Mouse (Mus musculus): ENCODE data around the gene Mogs. TPM values are rescaled to one million over a fixed set of nuclear protein-coding genes. Genes with fewer than 3 reads are reported as not detected.
A peak's percentile ranks its signal among the peaks of the same experiment; 100 is the strongest.

Mogs gene
- polyA plus RNA-seq, 1 experiment from 2014 or later, result 21.6 TPM

DNA sequence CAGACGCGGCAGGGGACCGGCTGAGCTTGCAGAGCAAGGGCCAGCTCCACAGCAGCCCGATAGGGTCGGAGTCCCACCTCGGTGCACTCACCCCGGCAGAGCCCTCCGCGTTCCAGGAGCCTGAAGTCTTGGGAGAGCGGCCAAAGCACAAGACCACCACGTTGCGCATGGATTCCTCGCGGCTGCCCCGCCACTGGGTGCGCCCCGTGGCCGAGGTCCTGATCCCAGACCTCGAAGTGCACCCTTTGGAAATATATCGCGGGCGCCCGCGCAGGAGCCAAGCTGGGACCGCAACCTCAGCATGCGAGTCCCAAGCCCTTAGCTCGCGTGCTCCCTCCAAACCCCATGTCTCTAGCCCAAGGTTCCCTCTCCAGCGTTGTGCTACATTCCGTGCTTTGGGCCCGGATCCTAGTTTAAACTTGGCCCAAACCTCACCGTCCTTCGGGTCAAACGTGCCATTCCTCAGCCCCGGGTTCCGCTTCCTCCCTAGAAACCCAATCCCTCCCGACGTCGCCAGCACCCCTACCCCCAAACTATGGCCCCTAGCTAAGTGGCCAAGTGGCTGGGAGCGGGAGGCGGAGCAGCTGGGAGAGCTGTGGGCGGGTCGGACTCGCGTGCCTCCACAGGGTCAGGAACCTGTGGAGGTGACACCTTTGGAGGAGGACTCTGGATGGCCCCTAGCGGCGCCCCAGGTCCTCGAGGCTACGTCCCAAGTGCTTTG lies 46.8 kb downstream of the Mogs start:
- Histone ChIP-seq H3K27ac (ENCODE audit: low read length) (no peak overlapping the region), H3K9ac (replicated peaks; ENCODE audit: low read depth) (0 out of 2 replicates have a peak overlapping the region, but pooled peaks have one; percentile 10), H3K4me1 (ENCODE audit: insufficient read depth, low read depth, low read length) (peaks cover 11% of the 10 kb centered on the region; the same call in 1 of the 2 replicates), H3K9me3 (ENCODE audit: low read length) (no peaks in the 10 kb centered on the region), H3K27me3 (replicated peaks; ENCODE audit: insufficient read depth, low read length) (0 out of 2 replicates have a peak, but pooled peaks cover 6% of the 10 kb centered on the region), H3K4me3 (ENCODE audit: low read depth, low read length) (peak overlapping the region; percentile 34), H3K4me2 (replicated peaks; ENCODE audit: low read depth, low read length) (peak overlapping the region; percentile 65), H3K36me3 (ENCODE audit: insufficient read depth, low read length) (no peaks in the 10 kb centered on the region)
- TF ChIP-seq CTCF (IDR thresholded peaks at IDR 0.05) (no peak), EP300 (IDR thresholded peaks at IDR 0.05) (no peak)
- 1% methylated on average over 49 of the region's 49 CpGs for WGBS
- DNase-seq (ENCODE audit: low spot score) (peak; percentile 54), ATAC-seq (0 out of 2 replicates have a peak, but pooled peaks have one; percentile 11)

DNA sequence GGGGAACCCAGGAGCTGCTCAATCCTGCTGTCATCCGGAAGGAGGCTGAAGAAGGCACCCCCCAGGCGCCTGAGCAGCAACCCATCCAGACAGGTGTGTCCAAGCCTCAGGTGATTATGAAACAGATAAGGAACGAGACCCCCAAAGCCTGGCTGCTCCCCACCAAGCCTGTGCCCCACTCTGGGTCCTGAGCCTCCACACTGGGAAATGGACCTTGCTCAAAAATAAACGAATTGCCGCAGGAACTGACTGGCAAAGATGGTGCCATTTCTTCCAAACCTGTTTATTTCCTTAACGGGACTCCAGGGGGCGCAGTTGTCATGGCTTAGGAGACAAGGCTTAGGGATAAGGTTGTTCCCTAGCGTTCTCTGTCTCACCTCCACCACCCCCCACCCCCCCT lies 47.4 kb downstream of the Mogs start:
- H3K9me3 ChIP-seq (ENCODE audit: low read length), result no peaks in the 10 kb centered on the region
- ATAC-seq, result no peak
- 2% methylated on average over 8 of the region's 8 CpGs for WGBS
- peaks cover 12% of the 10 kb centered on the region; the same call in 1 of the 2 replicates for H3K4me1 ChIP-seq (ENCODE audit: insufficient read depth, low read depth, low read length)
- no peak overlapping the region for H3K9ac ChIP-seq (replicated peaks; ENCODE audit: low read depth)
- 0 out of 2 replicates have a peak, but pooled peaks cover 6% of the 10 kb centered on the region for H3K27me3 ChIP-seq (replicated peaks; ENCODE audit: insufficient read depth, low read length)
- peak; percentile 77 for DNase-seq (ENCODE audit: low spot score)
- H3K27ac ChIP-seq (ENCODE audit: low read length), result no peak overlapping the region
- TF ChIP-seq CTCF (IDR thresholded peaks at IDR 0.05) (peak; percentile 86), EP300 (IDR thresholded peaks at IDR 0.05) (no peak)
- peak overlapping the region; percentile 34 for H3K4me3 ChIP-seq (ENCODE audit: low read depth, low read length)
- H3K36me3 ChIP-seq (ENCODE audit: insufficient read depth, low read length), result no peaks in the 10 kb centered on the region
- peak overlapping the region; percentile 65 for H3K4me2 ChIP-seq (replicated peaks; ENCODE audit: low read depth, low read length)

DNA sequence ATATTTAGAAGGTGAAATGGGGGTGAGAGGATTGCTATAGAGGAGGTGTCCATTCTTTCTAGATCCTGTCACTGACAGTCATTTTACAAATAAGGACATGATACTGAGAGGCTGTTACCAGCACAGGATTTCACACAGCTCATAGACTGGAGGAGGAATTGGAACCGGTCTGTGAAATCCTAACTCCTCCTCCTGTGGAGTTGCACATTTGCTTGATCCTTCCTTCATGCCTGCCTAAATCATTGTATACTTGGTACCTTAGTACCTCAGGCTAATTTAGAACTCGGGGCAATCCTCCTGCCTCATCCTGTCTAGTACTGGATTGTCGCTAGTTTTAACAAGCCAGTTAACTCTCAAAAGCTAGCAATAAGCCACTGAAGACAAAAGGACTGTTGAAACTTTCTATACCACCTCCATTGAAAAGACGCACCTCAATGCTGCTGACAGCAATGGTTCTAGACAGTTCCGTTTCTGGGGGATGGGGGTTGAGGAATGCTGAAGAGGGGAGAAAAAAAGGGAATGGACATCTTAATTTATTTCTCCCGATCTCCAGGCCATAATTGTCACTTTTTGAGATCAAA lies 49.8 kb downstream of the Mogs start:
- ATAC-seq (peak; percentile 18), DNase-seq (ENCODE audit: low spot score) (peak; percentile 74)
- WGBS, result 3% methylated on average over 6 of the region's 6 CpGs
- no peaks in the 10 kb centered on the region for H3K36me3 ChIP-seq (ENCODE audit: insufficient read depth, low read length)
- peak overlapping the region; percentile 73 for H3K4me2 ChIP-seq (replicated peaks; ENCODE audit: low read depth, low read length)
- H3K9ac ChIP-seq (replicated peaks; ENCODE audit: low read depth), result peak overlapping the region; percentile 88
- H3K4me3 ChIP-seq (ENCODE audit: low read depth, low read length), result peak overlapping the region; percentile 80
- no peaks in the 10 kb centered on the region for H3K9me3 ChIP-seq (ENCODE audit: low read length)
- no peak for TF ChIP-seq EP300 (IDR thresholded peaks at IDR 0.05)
- no peak for TF ChIP-seq CTCF (IDR thresholded peaks at IDR 0.05)
- peaks cover 12% of the 10 kb centered on the region; the same call in 1 of the 2 replicates for H3K4me1 ChIP-seq (ENCODE audit: insufficient read depth, low read depth, low read length)
- peak overlapping the region; percentile 66 for H3K27ac ChIP-seq (ENCODE audit: low read length)
- 0 out of 2 replicates have a peak, but pooled peaks cover 6% of the 10 kb centered on the region for H3K27me3 ChIP-seq (replicated peaks; ENCODE audit: insufficient read depth, low read length)

DNA sequence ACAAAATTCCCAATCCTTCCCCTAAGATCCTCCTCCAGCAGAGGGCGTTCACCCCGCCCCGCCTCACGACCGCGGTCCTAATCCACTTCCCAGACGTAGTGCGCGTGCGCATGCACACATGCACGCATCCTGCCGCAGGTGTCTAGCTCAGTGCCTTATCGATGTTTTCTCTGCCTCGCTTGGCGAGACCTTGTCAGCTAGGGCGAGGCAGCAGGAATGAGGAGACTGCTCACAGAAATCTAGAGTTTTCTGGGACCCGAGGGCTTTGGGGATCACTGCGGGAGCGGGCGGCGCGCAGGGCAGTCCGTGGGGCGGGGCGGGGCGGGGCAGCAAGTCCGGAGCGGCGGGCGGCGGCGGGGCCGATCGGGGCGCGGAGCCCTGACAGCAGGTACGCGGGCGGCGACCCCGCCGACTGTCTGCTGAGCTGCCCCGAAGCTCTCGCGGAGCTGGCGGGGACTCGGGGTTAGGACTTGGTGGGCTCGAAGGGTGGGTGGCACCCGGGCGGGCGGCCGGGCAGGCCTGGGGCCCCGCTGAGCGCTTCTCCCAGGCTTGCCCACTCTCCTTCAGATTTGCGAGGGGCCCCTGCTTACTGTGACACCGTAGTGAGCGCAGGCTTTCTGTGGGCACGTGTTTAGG lies 50.4 kb downstream of the Mogs start, which contains the start of gene Dctn1:
TSS of gene Dctn1 (plus strand) at position 314 of the 636 bp plus-strand sequence.
- under 1% methylated on average over 58 of the region's 58 CpGs for WGBS
- Histone ChIP-seq H3K4me2 (replicated peaks; ENCODE audit: low read depth, low read length) (peak within 1 kb of the TSS; percentile 73), H3K27me3 (replicated peaks; ENCODE audit: insufficient read depth, low read length) (0 out of 2 replicates have a peak, but pooled peaks cover 6% of the 10 kb centered on the region), H3K4me3 (ENCODE audit: low read depth, low read length) (peak within 1 kb of the TSS; percentile 80), H3K4me1 (ENCODE audit: insufficient read depth, low read depth, low read length) (peaks cover 12% of the 10 kb centered on the region; the same call in 1 of the 2 replicates), H3K36me3 (ENCODE audit: insufficient read depth, low read length) (no peaks in the 10 kb centered on the region), H3K9ac (replicated peaks; ENCODE audit: low read depth) (peak within 1 kb of the TSS; percentile 88), H3K9me3 (ENCODE audit: low read length) (no peaks in the 10 kb centered on the region), H3K27ac (ENCODE audit: low read length) (peak within 1 kb of the TSS; percentile 66)
- ATAC-seq (peak; percentile 83), DNase-seq (ENCODE audit: low spot score) (peak; percentile 98)
- TF ChIP-seq EP300 (IDR thresholded peaks at IDR 0.05), result no peak
- TF ChIP-seq CTCF (IDR thresholded peaks at IDR 0.05), result peak; percentile 90

DNA sequence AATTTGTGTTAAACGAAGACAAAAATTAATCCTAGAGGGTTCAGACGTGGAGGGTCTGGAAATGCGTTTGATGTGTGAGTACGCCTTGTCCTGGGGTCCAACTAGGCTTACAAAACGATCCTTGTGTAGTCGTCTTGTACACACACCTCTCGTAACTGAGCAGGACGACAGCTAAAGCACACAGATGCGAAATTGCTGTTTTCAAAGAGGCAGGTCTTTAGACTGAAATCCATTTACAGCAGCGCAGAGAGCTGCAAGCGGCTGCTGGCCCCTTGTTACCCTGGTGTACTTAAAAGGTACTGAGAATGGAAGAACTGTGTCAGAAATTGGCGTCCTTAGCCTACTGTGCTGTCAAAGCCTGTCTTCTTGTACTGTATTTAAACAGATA lies 50.9 kb downstream of the Mogs start:
- TF ChIP-seq CTCF (IDR thresholded peaks at IDR 0.05) (peak; percentile 32), EP300 (IDR thresholded peaks at IDR 0.05) (no peak)
- DNase-seq (ENCODE audit: low spot score), result peak; percentile 54

More for the DNA sequence above, 50.9 kb downstream of the Mogs start:
- peak; percentile 13 for ATAC-seq
- Histone ChIP-seq H3K4me1 (ENCODE audit: insufficient read depth, low read depth, low read length) (peaks cover 12% of the 10 kb centered on the region; the same call in 1 of the 2 replicates), H3K9ac (replicated peaks; ENCODE audit: low read depth) (peak overlapping the region; percentile 88), H3K9me3 (ENCODE audit: low read length) (no peaks in the 10 kb centered on the region), H3K4me3 (ENCODE audit: low read depth, low read length) (peak overlapping the region; percentile 80), H3K27me3 (replicated peaks; ENCODE audit: insufficient read depth, low read length) (0 out of 2 replicates have a peak, but pooled peaks cover 5% of the 10 kb centered on the region), H3K36me3 (ENCODE audit: insufficient read depth, low read length) (no peaks in the 10 kb centered on the region), H3K4me2 (replicated peaks; ENCODE audit: low read depth, low read length) (peak overlapping the region; percentile 73), H3K27ac (ENCODE audit: low read length) (peak overlapping the region; percentile 66)
- WGBS, result 1% methylated on average over 12 of the region's 12 CpGs

MicroRNAs encoded within 50 kb of the gene (microRNA counts, 519-probe panel; counts per million panel counts)
- not detected for microRNA mmu-miR-3470a+mmu-miR-3470b

Small RNAs within 50 kb of the gene (microRNA-seq; reads per million reads assigned to microRNA genes)
- not detected for gene Mir3470a

Other genes starting within 250 kb of the Mogs start
- gene Sema4f, start 175.7 kb upstream of the Mogs start, polyA plus RNA-seq (2015; fragmentation: Nextera tagmentation; extraction: Ambion mirVana), result 8.8 and 14.3 TPM in 2 replicates
- 1.8 and 2.5 TPM in 2 replicates for gene M1ap, start 168.6 kb upstream of the Mogs start, polyA plus RNA-seq (2015; fragmentation: Nextera tagmentation; extraction: Ambion mirVana)
- 22.8 and 23.3 TPM in 2 replicates for gene Dok1, start 82.0 kb upstream of the Mogs start, polyA plus RNA-seq (2015; fragmentation: Nextera tagmentation; extraction: Ambion mirVana)
- 10.1 and 11.4 TPM in 2 replicates for gene Loxl3, start 81.3 kb upstream of the Mogs start, polyA plus RNA-seq (2015; fragmentation: Nextera tagmentation; extraction: Ambion mirVana)
- gene Aup1, start 61.0 kb upstream of the Mogs start, polyA plus RNA-seq (2015; fragmentation: Nextera tagmentation; extraction: Ambion mirVana), result 201 and 205 TPM in 2 replicates
- gene Htra2, start 60.2 kb upstream of the Mogs start, polyA plus RNA-seq (2015; fragmentation: Nextera tagmentation; extraction: Ambion mirVana), result 50.5 and 55.5 TPM in 2 replicates
- gene Dqx1, start 57.7 kb upstream of the Mogs start, polyA plus RNA-seq (2015; fragmentation: Nextera tagmentation; extraction: Ambion mirVana), result 1.9 and 2.4 TPM in 2 replicates
- not detected in 2 replicates for gene Tlx2, start 45.2 kb upstream of the Mogs start, polyA plus RNA-seq (2015; fragmentation: Nextera tagmentation; extraction: Ambion mirVana)
- gene Pcgf1, start 37.6 kb upstream of the Mogs start, polyA plus RNA-seq (2015; fragmentation: Nextera tagmentation; extraction: Ambion mirVana), result 24.3 and 26.0 TPM in 2 replicates
- gene Lbx2, start 29.1 kb upstream of the Mogs start, polyA plus RNA-seq (2015; fragmentation: Nextera tagmentation; extraction: Ambion mirVana), result 1.9 and 3.4 TPM in 2 replicates
- 1.2 and 1.5 TPM in 2 replicates for gene Ccdc142, start 13.9 kb upstream of the Mogs start, polyA plus RNA-seq (2015; fragmentation: Nextera tagmentation; extraction: Ambion mirVana)
- 1.9 TPM in 2 replicates for gene Gm42688, start 13.9 kb upstream of the Mogs start, polyA plus RNA-seq (2015; fragmentation: Nextera tagmentation; extraction: Ambion mirVana)
- 127 and 128 TPM in 2 replicates for gene Mrpl53, start 6.5 kb upstream of the Mogs start, polyA plus RNA-seq (2015; fragmentation: Nextera tagmentation; extraction: Ambion mirVana)
- 57.9 and 62.4 TPM in 2 replicates for gene Wbp1, start 6.1 kb downstream of the Mogs start, polyA plus RNA-seq (2015; fragmentation: Nextera tagmentation; extraction: Ambion mirVana)
- gene Ino80b, start 9.9 kb downstream of the Mogs start, polyA plus RNA-seq (2015; fragmentation: Nextera tagmentation; extraction: Ambion mirVana), result 14.5 and 18.1 TPM in 2 replicates
- 51.2 and 63.8 TPM in 2 replicates for gene Rtkn, start 20.0 kb downstream of the Mogs start, polyA plus RNA-seq (2015; fragmentation: Nextera tagmentation; extraction: Ambion mirVana)
- 3.1 and 3.3 TPM in 2 replicates for gene Wdr54, start 40.9 kb downstream of the Mogs start, polyA plus RNA-seq (2015; fragmentation: Nextera tagmentation; extraction: Ambion mirVana)
- 6.1 and 9.8 TPM in 2 replicates for gene 1700003E16Rik, start 40.9 kb downstream of the Mogs start, polyA plus RNA-seq (2015; fragmentation: Nextera tagmentation; extraction: Ambion mirVana)
- gene Dctn1, start 50.4 kb downstream of the Mogs start, polyA plus RNA-seq (2015; fragmentation: Nextera tagmentation; extraction: Ambion mirVana), result 55.3 and 63.7 TPM in 2 replicates
- gene Slc4a5, start 104.3 kb downstream of the Mogs start, polyA plus RNA-seq (2015; fragmentation: Nextera tagmentation; extraction: Ambion mirVana), result 5.0 and 5.3 TPM in 2 replicates
- 6.3 and 7.8 TPM in 2 replicates for gene Mthfd2, start 210.4 kb downstream of the Mogs start, polyA plus RNA-seq (2015; fragmentation: Nextera tagmentation; extraction: Ambion mirVana)
- gene Mob1a, start 210.5 kb downstream of the Mogs start, polyA plus RNA-seq (2015; fragmentation: Nextera tagmentation; extraction: Ambion mirVana), result 41.3 and 47.6 TPM in 2 replicates
- gene Bola3, start 233.7 kb downstream of the Mogs start, polyA plus RNA-seq (2015; fragmentation: Nextera tagmentation; extraction: Ambion mirVana), result 101 and 120 TPM in 2 replicates